Mouse (Mus musculus) v-Abl transformed pro-B cells (cell line): ENCODE measurements around the gene Ndufs2.

ENCODE experiments used
- in situ Hi-C, 2 experiments: fragments of 400-800 bp; cut with MboI; formaldehyde crosslinking; loops; one replicate each; pipeline ENCODE4 v1.15.1; 2025; ENCODE audit not compliant: unreplicated experiment in 2 of 2

Ndufs2 gene

GRCm38 (mm10) chr1:171280250-171280915 is 29.2 kb upstream of the Ndufs2 start:
- in situ Hi-C loops: loop anchor here in 1 of 2 experiments (25.0 kb wide), 1 partner anchor 1743 kb away; the partner anchor contains the start of gene Nuf2

DNA sequence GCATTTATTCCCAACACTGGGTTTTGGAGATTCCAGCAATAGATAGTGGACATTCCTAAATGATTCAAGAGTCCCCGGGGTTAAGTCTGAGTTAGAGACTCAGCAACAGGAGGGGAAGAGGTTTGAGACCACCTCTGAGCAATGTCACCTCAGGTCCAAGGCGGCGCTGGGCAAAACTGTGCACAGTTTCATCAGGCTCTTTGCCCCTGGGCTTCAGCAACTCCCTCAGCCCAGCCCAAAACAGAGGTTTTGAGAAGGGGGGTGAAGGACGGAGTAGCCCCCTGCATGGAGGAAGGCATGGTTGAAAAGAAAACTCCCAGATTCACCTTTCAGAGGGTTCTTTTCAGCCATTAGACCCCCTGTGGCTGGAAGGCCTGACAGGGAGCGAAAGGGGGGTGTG is 28.5 kb upstream of the Ndufs2 start:
- in situ Hi-C loops: loop anchor here in 1 of 2 experiments (25.0 kb wide), 1 partner anchor 1742 kb away; the partner anchor contains the start of gene Nuf2

- in situ Hi-C loops: loop anchor here in 1 of 2 experiments (25.0 kb wide), 1 partner anchor 1742 kb away; the partner anchor contains the start of gene Nuf2
Measured at GRCm38 (mm10) chr1:171279012-171279705, 28.0 kb upstream of the Ndufs2 start.

GRCm38 (mm10) chr1:171278436-171278835 is 27.2 kb upstream of the Ndufs2 start:
- in situ Hi-C loops: loop anchor here in 1 of 2 experiments (25.0 kb wide), 1 partner anchor 1741 kb away; the partner anchor contains the start of gene Nuf2

- in situ Hi-C loops: loop anchor here in 1 of 2 experiments (25.0 kb wide), 1 partner anchor 1740 kb away; the partner anchor contains the start of gene Nuf2
Measured at GRCm38 (mm10) chr1:171277736-171278135, 26.5 kb upstream of the Ndufs2 start.

DNA sequence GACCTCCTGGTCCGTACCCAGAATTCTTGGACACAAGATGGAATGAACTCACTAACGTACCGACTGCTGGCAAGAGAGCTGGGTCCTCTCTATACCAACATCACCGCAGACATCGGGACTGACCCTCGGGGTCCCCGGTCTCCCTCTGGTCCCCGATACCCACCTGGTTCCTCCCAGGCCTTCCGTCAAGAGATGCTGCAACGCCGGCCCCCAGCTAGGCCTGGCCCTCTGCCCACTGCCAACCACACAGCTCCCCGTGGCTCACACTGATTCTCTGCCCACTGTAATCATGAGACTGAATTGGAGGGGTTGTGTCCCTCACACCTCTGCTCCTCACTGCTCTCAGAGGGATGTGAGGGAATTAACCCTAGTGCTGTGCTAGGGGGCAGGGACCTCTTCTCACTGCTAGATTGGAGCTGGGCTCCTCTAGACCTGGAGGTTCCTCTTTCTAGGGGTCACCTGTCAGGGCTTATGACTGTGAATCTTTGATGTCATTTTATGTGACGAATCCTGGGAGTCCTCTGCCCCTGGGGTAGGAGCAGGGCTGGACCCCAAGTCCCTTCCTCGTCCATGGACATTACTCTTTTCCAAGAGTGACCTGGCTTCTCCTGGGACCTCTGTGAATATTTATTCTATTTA is 25.0 kb upstream of the Ndufs2 start:
- in situ Hi-C loops: loop anchor here in 1 of 2 experiments (25.0 kb wide), 1 partner anchor 1739 kb away; the partner anchor contains the start of gene Nuf2

- in situ Hi-C loops: loop anchor here in 1 of 2 experiments (25.0 kb wide), 1 partner anchor 1738 kb away; the partner anchor contains the start of gene Nuf2
Measured at GRCm38 (mm10) chr1:171275144-171275734, 24.1 kb upstream of the Ndufs2 start.

- in situ Hi-C loops: loop anchor here in 1 of 2 experiments (25.0 kb wide), 1 partner anchor 637 kb away; the partner anchor contains the start of gene Olfml2b
Measured at GRCm38 (mm10) chr1:171274171-171274570, 23.0 kb upstream of the Ndufs2 start.

- in situ Hi-C loops: loop anchor here in 1 of 2 experiments (25.0 kb wide), 1 partner anchor 635 kb away; the partner anchor contains the start of gene Olfml2b
Measured at GRCm38 (mm10) chr1:171272086-171272485, 20.9 kb upstream of the Ndufs2 start.

GRCm38 (mm10) chr1:171271622-171272021 is 20.4 kb upstream of the Ndufs2 start:
- in situ Hi-C loops: loop anchor here in 1 of 2 experiments (25.0 kb wide), 1 partner anchor 634 kb away; the partner anchor contains the start of gene Olfml2b

DNA sequence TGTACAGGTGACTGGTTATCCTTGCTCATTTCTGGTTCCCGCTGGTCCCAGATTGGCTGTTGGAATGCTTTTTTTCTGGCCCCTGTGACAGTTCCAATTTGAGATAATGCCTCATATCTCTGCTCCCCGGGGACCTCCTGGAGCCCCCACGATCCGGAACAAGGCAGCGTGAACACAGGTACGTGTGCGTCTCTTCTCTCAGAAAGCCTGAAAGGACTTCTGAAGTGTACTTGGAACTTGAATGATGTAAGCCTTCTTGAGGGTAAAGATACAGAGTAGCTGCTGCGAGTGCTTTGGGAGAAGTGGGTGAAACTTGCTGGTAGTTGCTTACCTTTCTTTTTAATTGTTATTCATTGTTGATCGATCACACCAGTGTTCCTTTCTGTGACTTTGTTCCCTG is 20.0 kb upstream of the Ndufs2 start:
- in situ Hi-C loops: loop anchor here in 1 of 2 experiments (25.0 kb wide), 1 partner anchor 634 kb away; the partner anchor contains the start of gene Olfml2b

DNA sequence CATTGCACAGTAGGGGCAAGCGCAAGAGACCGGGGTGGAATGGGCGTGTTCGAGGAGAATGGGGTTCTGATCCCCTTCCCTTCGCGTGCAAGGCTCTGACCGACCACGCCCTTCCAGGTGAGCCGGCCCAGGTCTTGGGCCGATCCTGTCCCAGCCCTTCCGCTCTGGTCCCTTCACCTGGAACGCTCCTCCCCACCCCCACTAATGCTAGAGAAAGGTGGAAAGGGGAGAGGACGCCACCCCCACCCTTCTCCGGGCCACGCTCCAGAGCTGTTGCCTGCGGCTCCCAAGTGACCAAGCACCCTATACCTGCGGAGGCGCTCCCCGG is 19.3 kb upstream of the Ndufs2 start:
- in situ Hi-C loops: loop anchor here in 1 of 2 experiments (25.0 kb wide), 1 partner anchor 633 kb away; the partner anchor contains the start of gene Olfml2b

- in situ Hi-C loops: loop anchor here (10.0 to 25.0 kb wide), 2 partner anchors 255 to 633 kb away; partner anchors contain the start of genes Fcgr4 (in 1 of the 2) and Olfml2b (in 1 of the 2)
Measured at GRCm38 (mm10) chr1:171269848-171270572, 18.8 kb upstream of the Ndufs2 start, which contains the start of gene B4galt3. Gene B4galt3 (plus strand): TSS chr1:171270328.

DNA sequence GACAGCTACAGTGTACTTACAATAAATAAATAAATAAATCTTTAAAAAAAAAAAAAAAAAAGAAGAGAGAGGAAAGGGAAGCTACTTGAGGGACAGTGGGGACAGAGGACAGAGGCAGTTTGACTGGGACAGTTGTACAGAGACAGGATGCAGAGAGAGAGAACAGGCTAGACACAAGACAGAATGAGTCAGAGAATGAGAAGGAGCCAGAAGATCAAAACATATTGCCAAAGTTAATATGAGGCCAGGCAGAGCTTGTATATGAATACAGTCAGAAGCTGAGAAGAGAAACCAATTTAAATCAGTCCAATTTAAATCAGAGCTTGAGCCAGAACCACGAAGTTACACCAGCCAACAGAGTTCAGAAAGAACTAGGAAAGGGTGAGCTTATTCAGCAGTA is 17.2 kb upstream of the Ndufs2 start:
- in situ Hi-C loops: loop anchor here (10.0 to 25.0 kb wide), 2 partner anchors 254 to 631 kb away; partner anchors contain the start of genes Fcgr4 (in 1 of the 2) and Olfml2b (in 1 of the 2)

- in situ Hi-C loops: loop anchor here (10.0 to 25.0 kb wide), 2 partner anchors 251 to 629 kb away; partner anchors contain the start of genes Fcgr4 (in 1 of the 2) and Olfml2b (in 1 of the 2)
Measured at GRCm38 (mm10) chr1:171265971-171266744, 15.0 kb upstream of the Ndufs2 start.

GRCm38 (mm10) chr1:171263666-171264461 is 12.7 kb upstream of the Ndufs2 start:
- in situ Hi-C loops: loop anchor here (10.0 to 25.0 kb wide), 2 partner anchors 249 to 627 kb away; partner anchors contain the start of genes Fcgr4 (in 1 of the 2) and Olfml2b (in 1 of the 2)

DNA sequence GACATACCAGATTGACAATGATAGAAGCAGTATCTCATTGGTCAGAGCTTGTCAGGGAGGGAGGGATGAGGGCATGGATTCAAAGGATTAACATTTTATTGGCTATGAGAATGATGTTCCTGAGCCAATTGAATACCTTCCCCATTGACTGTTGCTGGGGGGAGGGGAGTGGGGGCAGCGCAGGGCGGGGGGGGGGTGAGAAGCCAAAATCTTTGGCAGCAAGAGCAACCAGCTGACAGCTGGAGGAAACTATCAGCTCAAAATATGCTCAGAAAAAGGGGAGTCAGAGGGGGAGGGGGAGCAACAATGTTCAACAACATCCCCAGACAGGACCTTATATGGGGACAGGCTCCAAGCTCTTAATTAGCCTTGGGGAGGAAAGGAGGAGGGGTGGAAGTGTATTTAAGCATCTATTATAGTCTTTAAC is 12.0 kb upstream of the Ndufs2 start:
- in situ Hi-C loops: loop anchor here (10.0 to 25.0 kb wide), 2 partner anchors 248 to 626 kb away; partner anchors contain the start of genes Fcgr4 (in 1 of the 2) and Olfml2b (in 1 of the 2)
